Mouse (Mus musculus) neutrophil, adult 5-6 weeks (primary cell): ENCODE measurements at regions not wholly inside any gene's neighbourhood (a gene's known extent, or its start where the extent isn't known, plus 50 kb on each side); places are given as distances from the start of the nearest gene placed in this dataset.

Experiments used
- ATAC-seq: fragments of 151-379, 151-347 bp; 2 replicates; pipeline ENCODE4 v1.8.0; 2017; ENCODE audit warnings: mild to moderate bottlenecking, moderate TSS enrichment; ENCODE audit not compliant: insufficient number of reproducible peaks, poor library complexity, low FRiP score, severe bottlenecking; ENCODE audit errors: extremely low read depth

- no peak for ATAC-seq
These were observed 68.4 kb downstream of the 4931417E11Rik start for GRCm38 (mm10) chr6:73401059-73401458.

DNA sequence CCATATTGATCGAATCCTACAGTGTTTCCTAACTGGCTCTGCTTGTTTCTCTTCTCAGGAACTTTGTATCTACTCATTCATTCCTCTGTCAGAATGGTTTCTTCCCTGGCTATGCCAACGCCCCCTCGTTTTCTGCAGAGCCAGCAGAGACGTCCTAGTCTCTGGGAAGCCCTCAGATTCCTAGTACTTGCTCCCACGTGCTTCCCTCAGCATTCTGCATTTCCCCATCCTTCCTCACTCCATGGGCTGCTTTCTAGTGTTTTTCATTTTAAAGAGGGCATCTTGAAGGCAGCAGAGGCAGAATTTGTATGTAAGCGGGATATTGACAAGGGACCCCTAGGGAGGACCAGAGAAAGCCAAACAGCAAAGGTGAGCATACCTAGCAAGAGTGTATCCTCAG lies 80.2 kb downstream of the 4931417E11Rik start:
- no peak for ATAC-seq

DNA sequence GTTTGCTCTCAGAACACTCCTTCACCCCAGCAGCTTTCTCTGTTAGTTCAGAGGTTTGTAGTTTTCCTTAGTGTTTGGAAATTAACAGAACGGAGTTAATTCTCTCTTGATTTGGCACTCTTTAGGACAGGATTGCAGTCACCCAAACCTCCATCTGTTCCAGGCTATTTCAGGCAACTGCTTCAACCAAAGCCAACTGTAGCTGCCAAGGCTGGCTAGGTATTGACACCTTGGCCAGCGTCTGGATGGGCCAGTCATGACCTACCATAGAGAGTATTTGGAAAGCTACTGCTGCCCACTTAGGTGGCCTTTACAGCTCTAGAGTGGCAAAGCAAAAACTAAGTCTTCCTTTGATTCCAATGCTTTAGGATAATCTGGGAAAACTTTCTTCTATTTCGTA lies 83.2 kb downstream of the 4931417E11Rik start:
- ATAC-seq, result no peak

GRCm38 (mm10) chr6:73379825-73380224 lies 89.6 kb downstream of the 4931417E11Rik start:
- ATAC-seq, result no peak

DNA sequence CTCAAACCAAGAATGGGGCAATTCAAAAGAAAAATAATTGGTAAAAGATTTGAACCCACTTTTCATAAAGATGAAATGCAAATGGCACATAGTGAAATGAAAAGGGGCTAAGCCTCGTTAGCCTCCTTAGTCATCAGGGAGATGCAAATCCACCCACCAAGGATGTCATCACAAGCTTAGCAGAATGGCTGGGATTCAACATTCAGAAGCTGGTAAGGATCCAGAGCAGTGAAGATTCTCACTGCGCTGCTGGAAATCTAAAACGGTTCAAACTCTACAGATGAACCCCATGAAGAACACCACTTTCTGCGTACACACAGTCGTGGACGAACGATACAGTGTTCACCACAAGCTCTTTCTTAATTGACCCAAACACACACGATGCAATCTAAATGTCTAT lies 91.6 kb downstream of the 4931417E11Rik start:
- no peak for ATAC-seq

DNA sequence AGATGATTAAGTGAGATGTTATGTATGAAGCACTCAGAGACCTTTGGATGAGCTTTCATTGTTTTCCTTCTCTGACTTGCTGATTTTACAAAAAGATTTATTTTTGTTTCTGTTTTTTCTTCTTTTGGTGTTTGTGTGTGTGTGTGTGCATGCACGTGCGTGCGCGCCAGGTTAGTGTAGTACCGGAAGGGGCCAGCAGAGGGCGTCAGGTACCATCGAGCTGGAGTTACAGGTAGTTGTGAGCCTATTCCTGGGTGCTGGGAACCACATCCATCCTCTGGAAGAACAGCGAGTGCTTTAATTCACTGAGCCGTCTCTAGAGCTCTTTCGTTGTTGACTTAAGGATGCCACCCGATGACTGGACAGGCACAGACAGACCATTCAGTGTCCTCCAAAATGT lies 93.2 kb downstream of the 4931417E11Rik start:
- ATAC-seq, result no peak

DNA sequence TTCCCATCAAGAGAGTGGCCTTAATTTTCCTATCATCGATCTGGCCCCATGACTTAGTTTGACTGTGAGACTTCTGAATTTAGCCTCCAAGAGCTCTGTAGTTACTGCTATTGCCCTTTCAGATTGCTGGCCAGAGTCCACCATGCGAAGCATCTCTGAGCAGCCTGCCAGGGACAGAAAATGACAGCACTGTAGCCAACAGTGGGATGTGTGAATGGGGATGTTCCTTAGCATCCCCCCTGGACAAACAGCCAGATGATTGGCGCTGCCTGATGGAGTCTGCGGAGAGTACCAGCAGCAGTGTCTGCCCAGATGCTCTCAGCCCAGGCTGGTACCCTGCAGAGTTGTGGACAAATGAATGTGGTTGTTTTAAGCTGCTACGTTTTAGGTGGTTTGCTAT lies 96.6 kb downstream of the 4931417E11Rik start:
- no peak for ATAC-seq

- ATAC-seq, result no peak
These were observed 97.6 kb downstream of the 4931417E11Rik start for GRCm38 (mm10) chr6:73371866-73372265.

- no peak for ATAC-seq
These were observed 98.6 kb downstream of the 4931417E11Rik start for GRCm38 (mm10) chr6:73370901-73371300.

DNA sequence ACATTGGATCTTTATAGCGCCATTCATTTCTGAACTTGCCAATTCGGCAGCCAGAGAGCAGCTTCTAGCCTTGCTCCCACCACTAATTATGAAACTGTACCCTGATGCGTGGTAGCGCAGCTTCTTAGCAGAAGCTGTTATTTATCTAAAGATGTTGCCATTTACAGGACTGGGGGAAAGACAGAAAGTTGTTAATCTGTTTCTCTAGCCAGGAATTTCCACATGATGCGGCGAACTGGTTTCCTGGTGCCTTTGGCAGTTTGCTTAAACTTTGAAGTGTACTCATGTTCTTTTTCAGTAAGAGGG lies 100.7 kb downstream of the 4931417E11Rik start:
- no peak for ATAC-seq

DNA sequence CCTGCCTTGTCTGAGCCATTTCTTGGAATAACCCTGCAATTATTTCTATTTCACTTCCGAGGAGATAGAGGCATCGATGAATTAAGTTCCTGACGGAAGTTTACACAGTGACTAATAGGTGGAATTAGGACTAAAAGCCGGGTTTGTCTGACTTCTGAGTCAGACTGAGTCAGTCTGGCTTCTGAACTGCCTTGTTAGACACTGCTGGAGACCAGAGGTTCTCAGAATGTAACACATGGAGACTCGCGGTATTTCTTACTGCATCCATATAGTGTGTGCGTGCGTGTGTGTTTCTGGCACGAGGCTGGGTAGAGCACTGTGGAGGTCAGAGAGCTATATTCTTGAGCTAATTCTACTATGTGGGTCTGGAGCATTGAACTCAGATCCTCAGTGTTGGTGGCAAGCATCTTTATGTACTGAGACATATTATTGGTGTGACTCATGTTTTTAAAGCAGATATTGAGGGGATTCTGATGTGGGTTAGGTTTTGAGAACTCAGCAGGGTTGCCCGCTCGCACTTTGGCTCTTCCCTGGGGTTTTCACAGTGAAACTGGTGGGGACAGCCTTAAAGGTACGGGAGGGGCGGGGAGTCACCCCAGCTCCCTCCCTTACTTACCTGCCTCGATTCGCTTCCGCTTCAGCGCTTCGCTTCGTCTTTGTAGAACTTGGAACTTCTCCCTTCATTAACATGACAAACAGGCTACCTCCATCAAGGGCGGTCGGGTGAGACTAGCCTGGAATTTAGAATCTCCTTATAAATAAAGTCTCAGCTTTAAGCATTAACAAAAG lies 101.2 kb downstream of the 4931417E11Rik start:
- no peak for ATAC-seq

DNA sequence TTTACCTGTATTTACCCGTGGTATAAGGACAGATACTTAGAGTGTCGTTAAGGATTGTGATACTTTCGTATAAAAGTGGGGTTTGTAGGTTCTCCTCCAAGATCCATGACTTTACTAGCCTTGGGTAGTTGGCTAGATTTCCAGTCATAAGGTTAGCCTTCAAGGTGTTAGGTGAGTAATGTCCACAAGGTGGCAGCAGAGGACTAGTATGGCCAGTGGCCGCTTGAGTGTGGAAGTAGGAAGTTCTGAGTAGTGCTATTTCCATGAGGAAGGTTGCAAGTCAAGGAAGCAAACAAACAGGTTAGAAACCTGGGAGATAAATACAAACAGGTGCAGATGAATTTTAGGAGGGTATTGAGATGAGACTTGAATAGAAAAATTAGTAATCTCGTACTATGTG lies 101.9 kb downstream of the 4931417E11Rik start:
- ATAC-seq, result peak; percentile 53; the same call in 1 of the 2 replicates

- no peak for ATAC-seq
These were observed 102.8 kb downstream of the 4931417E11Rik start for GRCm38 (mm10) chr6:73366626-73367025.

- ATAC-seq, result no peak
These were observed 104.2 kb downstream of the 4931417E11Rik start for GRCm38 (mm10) chr6:73365306-73365705.

- ATAC-seq, result no peak
These were observed 86.8 kb downstream of the Suclg1 start for GRCm38 (mm10) chr6:73334995-73335394.

GRCm38 (mm10) chr6:73329666-73330065 lies 81.5 kb downstream of the Suclg1 start:
- no peak for ATAC-seq
